Mouse (Mus musculus) E14TG2a.4 (cell line): Measurements from ENCODE around the gene St6galnac3.

Experiments used
- CTCF ChIP-seq: conservative IDR thresholded peaks from 2 replicates; pipeline ENCODE4 v1.5.1; 2014; ENCODE audit warnings: low read length
- NANOG ChIP-seq: IDR thresholded peaks from 2 replicates; pipeline ENCODE4 v1.6.1; 2014; ENCODE audit warnings: borderline replicate concordance, low read length, mixed read lengths

GRCm38 (mm10) chr3:153354988-153355297 is 370.0 kb downstream of the St6galnac3 start:
- TF ChIP-seq CTCF (no peak), NANOG (no peak)
